Mouse (Mus musculus) hindbrain, embryonic 15.5 days (tissue): ENCODE data around the gene Zfp672. TPM values are rescaled to one million over a fixed set of nuclear protein-coding genes. Genes with fewer than 3 reads are reported as not detected.

Experiments used
- polyA plus RNA-seq: library from polyadenylated mRNA; unstranded; fragments of >200 nt; fragmentation: Nextera tagmentation; extraction: Ambion mirVana; gene quantifications from 2 replicates; pipeline ENCODE4 v1.2.1, GENCODE M21; 2015

The Zfp672 gene
- polyA plus RNA-seq, 1 experiment from 2014 or later = 37.5 TPM

Other genes with a start within 250 kb of the Zfp672 start
- gene Gm12248, start 237.2 kb downstream of the Zfp672 start, polyA plus RNA-seq = 0.16 TPM in 1 of 2 replicates, not detected in the other
- 103 and 106 TPM in 2 replicates for gene Cnot8, start 226.2 kb downstream of the Zfp672 start, polyA plus RNA-seq
- gene Gemin5, start 161.8 kb downstream of the Zfp672 start, polyA plus RNA-seq = 13.2 and 17.0 TPM in 2 replicates
- gene Mrpl22, start 158.7 kb downstream of the Zfp672 start, polyA plus RNA-seq = 90.5 and 93.9 TPM in 2 replicates
- gene Igtp, start 130.8 kb downstream of the Zfp672 start, polyA plus RNA-seq = 2.2 and 3.3 TPM in 2 replicates
- gene Irgm2, start 130.7 kb downstream of the Zfp672 start, polyA plus RNA-seq = 1.3 and 1.8 TPM in 2 replicates
- not detected in 2 replicates for gene 4930438A08Rik, start 55.5 kb downstream of the Zfp672 start, polyA plus RNA-seq
- gene Zfp692, start 23.3 kb downstream of the Zfp672 start, polyA plus RNA-seq = 30.2 and 30.8 TPM in 2 replicates
- gene Sh3bp5l, start 385 bp upstream of the Zfp672 start, polyA plus RNA-seq = 48.4 and 51.9 TPM in 2 replicates
- 0.39 TPM in 1 of 2 replicates, not detected in the other for gene Lypd8, start 48.7 kb upstream of the Zfp672 start, polyA plus RNA-seq
- gene 1810065E05Rik, start 90.8 kb upstream of the Zfp672 start, polyA plus RNA-seq = not detected in 2 replicates
- gene Gm12253, start 102.2 kb upstream of the Zfp672 start, polyA plus RNA-seq = not detected in 2 replicates
- not detected in 2 replicates for gene Lypd9, start 122.6 kb upstream of the Zfp672 start, polyA plus RNA-seq
- gene Olfr30, start 131.9 kb upstream of the Zfp672 start, polyA plus RNA-seq = not detected in 2 replicates
- gene Olfr332, start 162.2 kb upstream of the Zfp672 start, polyA plus RNA-seq = not detected in 2 replicates
- gene Olfr331, start 172.2 kb upstream of the Zfp672 start, polyA plus RNA-seq = not detected in 2 replicates
- not detected in 2 replicates for gene Olfr330, start 204.5 kb upstream of the Zfp672 start, polyA plus RNA-seq
- gene Olfr329-ps, start 216.1 kb upstream of the Zfp672 start, polyA plus RNA-seq = not detected in 2 replicates
- 0.14 TPM in 1 of 2 replicates, not detected in the other for gene Olfr328, start 225.3 kb upstream of the Zfp672 start, polyA plus RNA-seq
- not detected in 2 replicates for gene Olfr224, start 240.2 kb upstream of the Zfp672 start, polyA plus RNA-seq
- gene Olfr325, start 247.4 kb upstream of the Zfp672 start, polyA plus RNA-seq = not detected in 2 replicates